Mouse (Mus musculus): ENCODE measurements around the gene Gcdh. TPM values are rescaled to one million over a fixed set of nuclear protein-coding genes. Genes with fewer than 3 reads are reported as not detected.

The Gcdh gene
- polyA plus RNA-seq, 1 experiment: 13.9 TPM

DNA sequence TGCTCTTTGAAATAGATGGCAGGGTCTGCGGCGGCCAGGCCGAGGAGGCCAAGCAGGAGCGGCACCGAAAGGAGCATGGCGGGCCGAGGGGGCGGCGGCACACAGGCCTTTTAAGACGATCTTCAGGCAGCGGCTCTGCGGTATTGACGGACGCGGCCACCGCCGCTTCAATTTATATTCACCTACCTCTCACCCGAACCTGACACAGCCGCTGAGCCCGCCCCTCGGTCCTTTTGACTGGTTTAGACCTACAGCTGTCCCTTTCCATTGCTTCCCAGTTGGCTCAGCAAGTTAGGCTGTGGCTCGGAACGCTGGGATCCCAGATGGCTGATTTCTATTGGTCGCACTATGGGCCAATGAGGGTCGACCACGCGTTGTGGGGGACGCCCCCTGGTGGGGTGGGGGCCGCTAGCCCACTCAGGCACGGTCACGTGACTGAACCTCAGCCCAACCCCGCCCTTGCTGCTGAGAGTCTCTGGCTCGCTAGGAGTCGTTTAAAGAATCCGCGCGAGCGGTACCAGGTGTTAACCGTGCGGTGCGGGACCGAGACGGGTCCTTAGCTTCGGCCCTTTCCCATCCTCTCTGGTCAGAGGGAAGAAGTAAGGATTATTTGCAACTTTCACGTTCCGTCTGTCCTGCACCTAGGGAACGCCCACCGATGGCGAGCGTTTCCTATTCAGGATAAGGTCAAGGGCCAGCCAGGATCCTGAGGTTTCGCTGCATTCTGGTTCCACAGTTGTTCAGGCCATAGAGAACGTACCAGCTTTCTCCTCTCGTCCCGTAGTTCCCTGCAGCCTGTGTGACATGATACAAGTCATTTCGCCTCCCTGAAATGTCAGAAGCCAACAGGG is 46.8 kb downstream of the Gcdh start, which contains the start of gene Calr:
Gene Calr (minus strand): TSS at position 213 of the 851 bp plus-strand sequence.
- Histone ChIP-seq H3K4me1 (peaks cover 55% of the 10 kb centered on the region), H3K4me3 (replicated peaks) (peak within 1 kb of the TSS; percentile 99), H3K9me3 (no peaks in the 10 kb centered on the region), H3K36me3 (replicated peaks; ENCODE audit: low read length) (peaks cover 45% of the 10 kb centered on the region), H3K27me3 (replicated peaks) (no peaks in the 10 kb centered on the region)
- TF ChIP-seq GATA1 (IDR thresholded peaks at IDR 0.05; ENCODE audit: borderline replicate concordance, low read length) (no peak), FLI1 (IDR thresholded peaks at IDR 0.05; ENCODE audit: low read length) (no peak)

DNA sequence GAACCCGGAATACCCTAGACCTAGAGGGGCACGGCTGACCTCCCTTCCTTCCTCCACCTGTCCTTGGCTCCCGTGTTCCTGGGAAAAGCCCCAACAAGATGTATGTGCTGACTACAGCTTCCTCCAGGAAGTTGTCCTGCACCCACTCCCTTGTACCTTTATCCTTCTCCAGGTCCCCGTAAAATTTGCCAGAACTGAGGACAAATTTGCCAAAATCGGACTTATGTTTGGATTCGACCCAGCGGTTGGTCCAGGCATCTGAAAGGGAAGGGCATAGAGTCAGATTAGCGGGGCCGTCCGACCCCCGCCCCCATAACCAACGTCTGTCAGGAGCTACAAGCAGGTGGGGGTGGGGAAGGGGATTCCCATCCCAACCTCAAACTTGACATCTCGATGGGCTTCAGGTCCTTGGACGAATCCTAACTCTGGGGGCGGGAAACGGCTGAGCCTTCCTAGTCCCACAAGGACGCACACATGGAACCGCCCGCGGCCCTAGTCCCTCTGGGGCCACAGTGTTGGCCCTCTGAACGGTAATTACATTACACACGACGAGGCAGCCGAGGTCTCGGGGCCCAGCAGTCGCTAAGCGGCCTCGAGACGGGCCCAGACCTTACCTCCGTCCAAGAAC is 47.5 kb downstream of the Gcdh start:
- peaks cover 62% of the 10 kb centered on the region for H3K4me1 ChIP-seq
- H3K27me3 ChIP-seq (replicated peaks): no peaks in the 10 kb centered on the region
- no peak for TF ChIP-seq GATA1 (IDR thresholded peaks at IDR 0.05; ENCODE audit: borderline replicate concordance, low read length)
- TF ChIP-seq FLI1 (IDR thresholded peaks at IDR 0.05; ENCODE audit: low read length): no peak
- H3K4me3 ChIP-seq (replicated peaks): peak overlapping the region; percentile 99
- no peaks in the 10 kb centered on the region for H3K9me3 ChIP-seq
- peaks cover 51% of the 10 kb centered on the region for H3K36me3 ChIP-seq (replicated peaks; ENCODE audit: low read length)

GRCm38 (mm10) chr8:84845355-84846093 is 48.2 kb downstream of the Gcdh start:
- peak overlapping the region; percentile 99 for H3K4me3 ChIP-seq (replicated peaks)
- TF ChIP-seq GATA1 (IDR thresholded peaks at IDR 0.05; ENCODE audit: borderline replicate concordance, low read length): no peak
- TF ChIP-seq FLI1 (IDR thresholded peaks at IDR 0.05; ENCODE audit: low read length): no peak
- no peaks in the 10 kb centered on the region for H3K9me3 ChIP-seq
- H3K4me1 ChIP-seq: peaks cover 64% of the 10 kb centered on the region
- H3K36me3 ChIP-seq (replicated peaks; ENCODE audit: low read length): peaks cover 51% of the 10 kb centered on the region
- no peaks in the 10 kb centered on the region for H3K27me3 ChIP-seq (replicated peaks)

DNA sequence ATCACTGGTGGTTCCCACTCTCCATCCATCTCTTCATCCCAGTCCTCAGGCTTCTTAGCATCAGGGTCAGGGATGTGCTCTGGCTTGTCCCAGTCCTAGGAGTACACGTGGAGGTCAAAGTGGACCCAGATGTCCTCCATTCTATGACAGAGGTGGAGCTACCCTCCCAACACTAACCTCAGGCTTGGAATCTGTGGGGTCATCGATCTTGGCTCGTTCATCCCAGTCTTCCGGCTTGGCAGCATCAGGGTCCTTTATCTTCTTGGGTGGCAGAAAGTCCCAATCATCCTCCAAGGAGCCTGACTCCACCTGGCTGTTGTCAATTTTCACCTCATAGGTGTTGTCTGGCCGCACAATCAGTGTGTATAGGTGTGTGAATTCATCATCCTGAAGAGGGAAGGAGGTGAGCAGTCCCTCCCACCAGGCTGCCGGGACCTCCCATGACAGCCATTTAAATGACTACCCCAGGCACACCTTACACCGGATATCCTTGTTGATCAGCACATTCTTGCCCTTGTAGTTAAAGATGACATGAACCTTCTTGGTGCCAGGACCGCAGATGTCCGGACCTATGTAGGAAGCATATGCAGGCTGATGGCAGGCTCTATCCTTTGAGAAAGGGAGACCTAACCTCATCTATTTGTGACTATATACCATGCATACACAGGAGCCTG is 49.2 kb downstream of the Gcdh start:
- no peak for TF ChIP-seq GATA1 (IDR thresholded peaks at IDR 0.05; ENCODE audit: borderline replicate concordance, low read length)
- TF ChIP-seq FLI1 (IDR thresholded peaks at IDR 0.05; ENCODE audit: low read length): no peak
- no peaks in the 10 kb centered on the region for H3K27me3 ChIP-seq (replicated peaks)
- H3K36me3 ChIP-seq (replicated peaks; ENCODE audit: low read length): peaks cover 51% of the 10 kb centered on the region
- no peaks in the 10 kb centered on the region for H3K9me3 ChIP-seq
- H3K4me3 ChIP-seq (replicated peaks): peak overlapping the region; percentile 99
- peaks cover 66% of the 10 kb centered on the region for H3K4me1 ChIP-seq

DNA sequence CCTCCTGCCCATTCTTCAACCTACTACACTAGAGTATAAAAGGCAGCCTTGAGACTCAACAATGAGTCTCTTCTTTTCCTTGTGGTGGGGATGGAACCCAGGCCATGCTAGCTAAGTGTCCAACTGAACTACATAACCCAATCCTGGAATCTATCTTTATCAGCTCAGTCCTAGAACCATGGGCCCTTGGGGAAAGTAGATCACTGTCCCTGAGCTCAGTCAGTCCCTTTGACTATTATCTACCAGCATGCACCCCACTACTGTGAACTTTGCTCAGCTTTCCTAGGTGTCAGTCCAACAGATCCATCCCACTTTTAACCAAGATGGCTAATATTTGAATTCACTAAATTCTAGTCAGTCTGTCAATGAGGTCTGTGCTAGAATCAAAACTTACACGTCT is 52.2 kb downstream of the Gcdh start:
- TF ChIP-seq FLI1 (IDR thresholded peaks at IDR 0.05; ENCODE audit: low read length) (no peak), GATA1 (IDR thresholded peaks at IDR 0.05; ENCODE audit: borderline replicate concordance, low read length) (no peak)
- Histone ChIP-seq H3K27me3 (replicated peaks) (no peaks in the 10 kb centered on the region), H3K9me3 (no peaks in the 10 kb centered on the region), H3K36me3 (replicated peaks; ENCODE audit: low read length) (peaks cover 78% of the 10 kb centered on the region), H3K4me1 (peaks cover 71% of the 10 kb centered on the region), H3K4me3 (replicated peaks) (no peak overlapping the region)

DNA sequence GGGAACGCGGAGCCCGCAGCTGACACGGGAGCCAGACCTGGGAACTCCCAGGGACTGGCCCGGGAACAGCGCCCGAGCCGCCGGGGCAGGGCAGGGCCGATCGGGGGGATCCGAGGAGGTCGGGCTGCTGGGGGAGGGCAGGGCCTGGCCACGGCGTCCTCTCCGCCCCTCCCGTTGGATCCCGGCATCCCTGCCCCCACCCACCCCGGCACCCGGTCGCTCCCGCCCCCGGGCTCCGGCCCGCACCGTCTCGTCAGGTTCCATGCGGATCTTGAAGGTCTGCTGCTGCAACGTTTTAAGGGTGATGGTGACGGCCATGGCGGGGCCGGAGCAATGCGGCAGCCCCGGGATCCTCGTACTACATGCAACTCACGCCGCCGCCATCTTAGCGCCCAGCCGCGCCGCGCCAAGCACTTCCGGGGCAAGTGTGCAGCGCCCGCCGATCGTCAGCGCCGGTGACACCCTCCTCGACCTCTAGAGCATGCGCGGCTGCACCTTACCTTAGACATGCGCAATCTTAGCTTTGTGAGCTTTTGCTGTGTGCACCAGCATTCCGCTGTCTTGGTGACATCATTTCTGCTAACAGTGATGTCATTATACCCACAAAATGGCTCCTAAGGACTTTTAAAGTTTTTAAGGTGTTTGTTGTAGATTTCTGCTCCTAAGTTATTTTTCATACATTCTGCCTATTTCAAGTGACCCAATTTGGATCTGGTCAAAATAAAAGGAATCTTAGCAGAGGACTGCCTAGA is 53.3 kb downstream of the Gcdh start, which contains the start of gene Rad23a:
Gene Rad23a (minus strand): TSS at position 418 of the 752 bp plus-strand sequence.
- no peak; the same call in 1 of the 2 replicates for TF ChIP-seq FLI1 (IDR thresholded peaks at IDR 0.05; ENCODE audit: low read length)
- TF ChIP-seq GATA1 (IDR thresholded peaks at IDR 0.05; ENCODE audit: borderline replicate concordance, low read length): no peak
- Histone ChIP-seq H3K36me3 (replicated peaks; ENCODE audit: low read length) (peaks cover 82% of the 10 kb centered on the region), H3K4me3 (replicated peaks) (peak within 1 kb of the TSS; percentile 97), H3K9me3 (no peaks in the 10 kb centered on the region), H3K4me1 (peaks cover 70% of the 10 kb centered on the region), H3K27me3 (replicated peaks) (no peaks in the 10 kb centered on the region)

DNA sequence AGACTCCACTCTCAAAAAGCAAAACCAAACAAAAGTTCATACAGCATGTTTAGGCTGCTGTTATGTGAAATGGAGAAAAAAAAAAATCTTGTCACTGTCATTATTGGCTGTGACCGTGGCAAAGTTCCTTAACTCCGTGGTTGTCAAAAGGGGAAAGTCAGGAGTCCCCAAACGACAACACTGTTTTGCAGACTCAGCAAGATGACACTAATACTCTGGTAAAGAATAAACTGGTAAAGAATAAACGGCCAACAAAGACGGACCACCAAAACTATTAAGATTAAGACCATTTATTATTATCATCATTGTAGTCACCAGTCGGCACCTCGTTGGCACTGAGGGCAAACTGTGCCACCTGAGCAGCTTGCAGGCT is 53.9 kb downstream of the Gcdh start:
- H3K4me1 ChIP-seq: peaks cover 64% of the 10 kb centered on the region
- H3K36me3 ChIP-seq (replicated peaks; ENCODE audit: low read length): peaks cover 82% of the 10 kb centered on the region
- TF ChIP-seq FLI1 (IDR thresholded peaks at IDR 0.05; ENCODE audit: low read length) (no peak), GATA1 (IDR thresholded peaks at IDR 0.05; ENCODE audit: borderline replicate concordance, low read length) (no peak)
- H3K4me3 ChIP-seq (replicated peaks): peak overlapping the region; percentile 97
- H3K27me3 ChIP-seq (replicated peaks): no peaks in the 10 kb centered on the region
- H3K9me3 ChIP-seq: no peaks in the 10 kb centered on the region

- no peaks in the 10 kb centered on the region for H3K27me3 ChIP-seq (replicated peaks)
- H3K4me3 ChIP-seq (replicated peaks): peak overlapping the region; percentile 97
- peaks cover 82% of the 10 kb centered on the region for H3K36me3 ChIP-seq (replicated peaks; ENCODE audit: low read length)
Observed at GRCm38 (mm10) chr8:84839411-84839810, 54.3 kb downstream of the Gcdh start.

More at GRCm38 (mm10) chr8:84839411-84839810, 54.3 kb downstream of the Gcdh start:
- TF ChIP-seq GATA1 (IDR thresholded peaks at IDR 0.05; ENCODE audit: borderline replicate concordance, low read length): no peak
- TF ChIP-seq FLI1 (IDR thresholded peaks at IDR 0.05; ENCODE audit: low read length): no peak
- H3K9me3 ChIP-seq: no peaks in the 10 kb centered on the region
- peaks cover 63% of the 10 kb centered on the region for H3K4me1 ChIP-seq

All from megakaryocyte, embryonic 14.5 days (primary cell).